Mouse (Mus musculus) left cerebral cortex, postnatal 14 days (tissue): ENCODE measurements around the gene S100a9. TPM values are rescaled to one million over a fixed set of nuclear protein-coding genes. Genes with fewer than 3 reads are reported as not detected.

Experiments used
- total RNA-seq, 2 experiments: library from RNA; stranded (reverse); gene quantifications; 2 replicates each; pipeline ENCODE4 v1.2.3; 2021

The S100a9 gene
- total RNA-seq, 2 experiments from 2014 or later, result 2.5 TPM; not detected in 1

Other genes with a start within 250 kb of the S100a9 start
- gene Npr1, start 229.9 kb downstream of the S100a9 start, total RNA-seq, result 1 to 10 TPM; 3.4 TPM
- gene Ilf2, start 219.6 kb downstream of the S100a9 start, total RNA-seq, result 10 to 100 TPM; 88.9 to 91.5 TPM
- gene Snapin, start 204.7 kb downstream of the S100a9 start, total RNA-seq, result 10 to 100 TPM; 44.6 to 50.7 TPM
- gene Chtop, start 186.2 kb downstream of the S100a9 start, total RNA-seq, result 100 to 1,000 TPM; 180 to 184 TPM
- gene S100a1, start 181.3 kb downstream of the S100a9 start, total RNA-seq, result 10 to 100 TPM; 83.1 to 85.0 TPM
- gene S100a13, start 181.3 kb downstream of the S100a9 start, total RNA-seq, result 10 to 100 TPM; 20.4 to 22.3 TPM
- under 1 TPM; 0.57 TPM for gene S100a14, start 168.9 kb downstream of the S100a9 start, total RNA-seq
- gene S100a16, start 158.5 kb downstream of the S100a9 start, total RNA-seq, result 10 to 100 TPM; 77.0 to 96.7 TPM
- gene S100a3, start 135.1 kb downstream of the S100a9 start, total RNA-seq, result 1 to 10 TPM; 1.1 to 3.5 TPM
- not detected for gene S100a2, start 105.5 kb downstream of the S100a9 start, total RNA-seq
- gene Gm42674, start 93.8 kb downstream of the S100a9 start, total RNA-seq, result not detected
- gene S100a4, start 92.0 kb downstream of the S100a9 start, total RNA-seq, result 1 to 10 TPM; 6.8 to 7.0 TPM
- not detected for gene S100a5, start 87.2 kb downstream of the S100a9 start, total RNA-seq
- 10 to 100 TPM; 30.8 to 35.1 TPM for gene S100a6, start 82.8 kb downstream of the S100a9 start, total RNA-seq
- gene S100a7a, start 41.7 kb downstream of the S100a9 start, total RNA-seq, result 1 to 10 TPM; 1.0 to 1.5 TPM
- not detected for gene S100a8, start 26.7 kb downstream of the S100a9 start, total RNA-seq
- gene Pglyrp4, start 31.2 kb upstream of the S100a9 start, total RNA-seq, result not detected
- not detected for gene Gm5849, start 82.2 kb upstream of the S100a9 start, total RNA-seq